Mouse (Mus musculus) adrenal gland, postnatal 25 days (tissue): Measurements from ENCODE around the gene Proca1. TPM values are rescaled to one million over a fixed set of nuclear protein-coding genes. Genes with fewer than 3 reads are reported as not detected.

Experiments
- DNase-seq: peaks from one replicate; pipeline ENCODE4 v3.0.0; 2021; ENCODE audit warnings: mixed read lengths
- total RNA-seq: library from RNA; stranded (reverse); gene quantifications from 2 replicates; pipeline ENCODE4 v1.2.3, GENCODE M21; 2021

Proca1 gene
- total RNA-seq, 1 experiment from 2014 or later = 16.8 TPM

- no peak for DNase-seq
These were observed 27.0 kb upstream of the Proca1 start for GRCm38 (mm10) chr11:78166161-78166560.

DNA sequence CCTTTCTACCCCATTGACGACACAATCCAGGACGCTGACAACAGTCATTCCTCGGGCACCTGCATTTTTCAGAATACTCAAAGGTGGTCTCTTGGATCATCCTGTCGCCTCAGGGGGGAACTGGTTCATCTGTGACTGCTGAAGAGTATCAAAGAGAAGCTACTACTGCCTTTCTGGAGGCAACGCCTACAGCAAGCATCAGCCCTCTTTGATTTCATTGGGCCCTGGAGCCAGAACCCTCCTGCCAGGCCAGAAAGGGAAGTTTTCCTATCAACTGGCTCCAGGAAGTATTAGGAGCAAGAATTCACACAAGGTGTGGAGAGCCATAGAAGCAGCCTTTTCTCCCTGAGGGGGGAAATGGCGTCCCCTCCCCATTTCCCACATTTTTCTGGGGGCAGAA is 26.6 kb upstream of the Proca1 start:
- DNase-seq = no peak

DNA sequence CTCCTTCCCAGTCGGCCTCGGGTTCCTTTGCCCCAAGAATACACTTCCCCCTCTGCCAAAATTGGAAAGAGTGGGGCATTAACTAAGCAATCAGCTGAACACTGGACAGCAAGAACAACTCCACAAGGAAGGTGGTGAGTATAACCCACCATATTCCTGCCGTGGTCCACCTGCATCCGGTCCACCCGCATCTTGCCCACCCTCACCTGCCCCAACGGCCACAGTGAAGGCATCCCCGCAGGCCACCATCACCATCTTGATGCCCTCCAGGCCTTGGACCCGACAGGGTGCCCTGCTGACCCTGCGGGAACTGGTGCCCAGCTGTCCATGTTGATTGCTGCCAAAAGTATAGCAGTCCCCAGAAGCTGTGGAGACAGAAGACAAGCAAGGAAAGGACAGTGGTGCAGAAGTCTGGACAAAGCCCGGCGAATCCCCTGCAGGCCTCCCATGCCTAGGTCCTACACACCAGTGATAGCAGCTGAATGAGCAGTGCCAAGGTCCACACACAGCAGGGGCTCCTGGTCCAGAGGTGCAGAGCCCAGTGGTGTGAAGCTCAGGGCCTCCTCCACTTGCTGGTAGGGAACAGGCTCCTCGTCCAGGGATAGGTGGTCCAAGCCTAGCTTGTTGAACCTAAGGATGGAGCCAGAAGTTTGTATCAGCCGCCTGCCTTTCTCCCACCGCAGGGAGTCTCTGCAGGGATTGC is 25.8 kb upstream of the Proca1 start:
- DNase-seq = no peak

DNA sequence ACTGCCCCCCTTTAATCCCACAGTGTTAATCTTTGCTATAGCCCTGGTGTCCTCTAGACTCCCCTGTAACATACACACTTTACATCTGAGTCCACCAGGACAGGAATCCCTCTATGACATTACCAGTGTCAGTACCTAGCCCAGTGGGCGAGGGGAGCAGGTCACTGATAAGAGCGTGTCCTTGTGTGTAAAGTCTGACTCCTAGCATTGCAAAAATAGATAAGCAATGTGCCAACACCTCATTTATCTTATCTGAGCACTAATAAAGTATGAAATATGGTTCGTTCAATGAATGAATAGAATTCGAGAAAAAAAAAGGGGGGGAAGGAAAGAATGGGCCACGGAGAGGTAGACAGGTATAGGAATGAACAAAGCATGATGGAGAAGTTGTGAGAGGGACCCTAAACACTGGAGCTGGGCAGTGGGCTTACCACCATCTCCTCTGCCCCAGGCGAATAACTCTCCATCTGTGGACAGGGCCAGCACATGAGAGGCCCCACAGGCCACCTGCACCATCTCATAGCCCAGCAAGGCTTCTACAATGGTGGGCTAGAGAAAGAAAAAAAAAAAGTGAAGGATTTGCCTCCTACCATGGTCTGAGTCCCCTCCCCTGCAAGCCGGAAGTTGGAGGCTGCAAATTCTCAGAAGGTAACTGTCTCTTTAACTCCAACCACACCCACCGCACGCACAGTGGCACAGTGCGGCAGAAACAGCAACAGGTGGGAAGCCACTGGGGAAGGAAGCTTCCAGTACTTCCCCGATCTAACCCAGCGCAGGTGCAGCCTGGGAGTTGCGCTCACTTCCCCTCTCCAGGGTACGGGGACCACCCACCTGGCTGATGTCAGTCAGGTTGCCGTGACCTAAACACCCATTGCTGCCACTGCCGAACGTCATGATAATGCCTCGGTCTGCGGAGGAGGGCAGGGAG is 24.4 kb upstream of the Proca1 start:
- DNase-seq = no peak

GRCm38 (mm10) chr11:78170306-78170705 is 22.9 kb upstream of the Proca1 start:
- no peak for DNase-seq

- DNase-seq = no peak
These were observed 21.9 kb upstream of the Proca1 start for GRCm38 (mm10) chr11:78171328-78171727.

DNA sequence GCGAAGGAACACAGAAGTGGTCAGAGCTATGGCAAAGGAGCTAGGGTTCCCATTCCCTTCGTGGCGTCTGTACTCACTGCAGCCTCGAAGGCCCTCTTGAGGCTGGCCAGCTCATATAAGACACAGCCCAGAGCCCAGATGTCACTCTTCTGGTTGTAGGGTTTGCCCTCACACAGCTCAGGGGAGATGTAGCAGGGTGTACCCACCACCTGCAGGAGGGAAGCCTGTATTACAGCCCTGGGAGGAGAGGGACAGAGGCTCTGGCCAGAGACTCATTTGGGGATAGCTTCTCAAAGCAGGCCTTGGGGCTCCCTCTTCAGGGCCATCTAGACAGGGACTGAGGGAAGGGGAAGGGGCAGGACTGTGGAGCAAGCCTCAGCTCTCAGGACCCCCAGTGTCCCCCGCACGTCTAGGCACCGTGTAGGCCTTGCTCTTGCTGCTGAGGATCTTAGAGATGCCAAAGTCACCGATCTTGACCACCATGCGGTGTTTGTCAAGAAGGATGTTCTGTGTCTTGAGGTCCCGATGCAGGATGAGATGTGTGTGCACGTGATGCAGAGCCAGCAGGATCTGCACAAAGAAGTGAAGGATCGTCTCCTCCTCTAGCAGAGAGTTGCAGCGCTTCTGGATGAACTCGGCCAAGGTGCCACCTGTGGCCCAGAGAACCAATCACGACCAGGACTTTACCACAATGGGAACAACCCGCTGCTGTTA is 21.0 kb upstream of the Proca1 start:
- DNase-seq = no peak

GRCm38 (mm10) chr11:78172748-78173383 is 20.3 kb upstream of the Proca1 start:
- no peak for DNase-seq

GRCm38 (mm10) chr11:78174506-78174905 is 18.7 kb upstream of the Proca1 start:
- no peak for DNase-seq

DNA sequence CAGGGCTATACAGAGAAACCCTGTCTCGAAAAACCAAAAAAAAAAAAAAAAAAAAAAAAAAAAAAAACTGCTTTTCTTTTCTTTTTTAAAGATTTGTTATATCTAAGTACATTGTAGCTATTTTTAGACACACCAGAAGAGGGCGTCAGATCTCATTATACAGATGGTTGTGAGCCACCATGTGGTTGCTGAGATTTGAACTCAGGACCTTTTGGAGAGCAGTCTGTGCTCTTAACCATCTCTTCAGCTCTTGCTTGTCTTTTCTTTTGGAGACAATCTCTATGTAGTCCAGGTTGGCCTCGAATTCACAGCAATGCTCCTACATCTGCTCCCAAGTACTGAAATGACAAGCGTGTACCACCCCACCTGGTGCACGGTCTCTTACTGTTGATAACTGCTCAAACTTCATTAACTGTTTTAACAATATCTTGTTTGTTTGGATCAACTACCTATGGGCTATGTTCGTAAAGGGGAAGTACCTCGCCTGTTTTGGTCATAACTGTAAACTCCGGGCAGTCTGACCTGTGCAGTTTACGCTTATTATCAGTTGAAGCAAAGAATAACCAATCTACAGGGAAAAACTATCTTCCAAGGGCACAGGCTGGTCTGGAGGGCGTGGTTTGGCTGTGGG is 17.3 kb upstream of the Proca1 start:
- DNase-seq = no peak

GRCm38 (mm10) chr11:78176402-78176862 is 16.8 kb upstream of the Proca1 start, which contains the start of the genes Nek8 and Tlcd1:
Gene Nek8, minus strand, starts transcription at chr11:78176675.
Gene Tlcd1, plus strand, starts transcription at chr11:78176711.
- peak; percentile 91 for DNase-seq

DNA sequence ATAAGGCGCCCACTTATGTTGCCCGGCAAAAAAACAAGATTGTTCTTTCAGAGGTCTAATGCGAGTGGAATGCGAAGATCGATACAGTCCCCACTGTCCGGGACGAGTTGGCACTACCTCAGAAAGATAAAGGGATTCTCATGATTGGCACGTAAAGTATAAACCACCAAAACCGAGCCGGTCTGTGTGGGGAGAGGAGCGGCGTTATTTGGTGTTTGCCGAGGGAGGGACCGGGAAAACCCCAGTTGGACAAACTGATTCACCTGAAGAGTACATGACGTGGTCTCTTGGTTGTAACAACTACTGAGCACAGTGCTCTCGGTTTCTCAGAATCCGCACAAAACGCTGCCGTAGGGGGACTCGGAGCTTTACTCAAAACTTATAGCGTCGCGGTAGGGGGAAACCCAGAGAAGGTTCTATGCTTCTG is 16.3 kb upstream of the Proca1 start:
- no peak for DNase-seq

GRCm38 (mm10) chr11:78177437-78177836 is 15.8 kb upstream of the Proca1 start:
- DNase-seq = no peak

- DNase-seq = peak; percentile 93
These were observed 15.0 kb upstream of the Proca1 start for GRCm38 (mm10) chr11:78177903-78178858.

DNA sequence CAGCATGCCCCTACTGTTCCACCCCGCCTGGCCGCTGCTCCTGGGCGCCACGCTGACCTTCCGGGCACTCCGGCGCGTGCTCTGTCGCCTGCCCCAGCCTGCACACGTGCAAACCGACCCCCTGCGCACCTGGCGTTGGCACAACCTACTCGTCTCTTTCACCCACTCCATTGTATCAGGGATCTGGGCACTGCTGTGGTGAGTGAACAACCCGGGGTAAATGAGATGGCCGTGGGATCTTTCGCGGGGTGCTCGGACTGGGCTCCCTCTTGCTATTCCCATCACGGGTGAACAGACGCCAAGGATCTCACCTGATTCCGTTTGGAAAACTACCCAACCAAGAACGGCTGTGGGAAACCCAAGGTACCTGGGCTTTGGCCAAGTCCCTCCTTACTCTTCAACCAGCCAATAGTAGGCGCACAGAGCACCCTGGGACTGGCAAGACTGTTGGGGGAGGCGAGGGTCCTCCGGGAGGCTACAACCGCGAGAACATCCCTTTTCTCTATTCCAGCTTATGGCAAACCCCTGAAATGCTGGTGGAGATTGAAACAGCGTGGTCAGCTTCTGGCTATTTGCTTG is 14.2 kb upstream of the Proca1 start:
- DNase-seq = peak; percentile 65

DNA sequence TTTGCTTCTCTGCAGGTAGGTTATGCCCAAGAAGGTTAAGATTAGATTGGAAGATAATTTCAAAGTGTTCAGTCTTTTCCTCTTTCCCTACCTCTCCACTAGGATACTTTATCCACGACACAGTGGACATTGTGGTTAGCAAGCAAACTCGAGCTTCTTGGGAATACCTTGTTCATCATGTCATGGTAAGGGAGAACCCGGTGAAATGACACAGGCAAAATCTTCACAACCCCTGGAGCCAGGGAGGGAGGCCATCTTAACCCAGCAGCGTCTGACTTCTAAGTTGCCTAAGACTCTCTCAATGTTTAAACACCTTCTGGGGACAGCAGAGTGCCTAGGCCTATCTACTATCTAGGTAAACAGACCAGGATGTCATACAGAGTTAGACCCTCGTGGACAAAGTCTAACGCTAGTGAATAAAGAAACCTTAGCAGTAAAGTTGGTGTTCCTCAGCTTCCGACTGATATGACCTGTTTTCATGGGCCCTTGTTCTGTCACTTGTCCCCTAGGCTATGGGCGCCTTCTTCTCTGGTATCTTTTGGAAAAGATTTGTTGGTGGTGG is 13.7 kb upstream of the Proca1 start:
- no peak for DNase-seq

GRCm38 (mm10) chr11:78180081-78180761 is 13.0 kb upstream of the Proca1 start:
- DNase-seq = no peak

DNA sequence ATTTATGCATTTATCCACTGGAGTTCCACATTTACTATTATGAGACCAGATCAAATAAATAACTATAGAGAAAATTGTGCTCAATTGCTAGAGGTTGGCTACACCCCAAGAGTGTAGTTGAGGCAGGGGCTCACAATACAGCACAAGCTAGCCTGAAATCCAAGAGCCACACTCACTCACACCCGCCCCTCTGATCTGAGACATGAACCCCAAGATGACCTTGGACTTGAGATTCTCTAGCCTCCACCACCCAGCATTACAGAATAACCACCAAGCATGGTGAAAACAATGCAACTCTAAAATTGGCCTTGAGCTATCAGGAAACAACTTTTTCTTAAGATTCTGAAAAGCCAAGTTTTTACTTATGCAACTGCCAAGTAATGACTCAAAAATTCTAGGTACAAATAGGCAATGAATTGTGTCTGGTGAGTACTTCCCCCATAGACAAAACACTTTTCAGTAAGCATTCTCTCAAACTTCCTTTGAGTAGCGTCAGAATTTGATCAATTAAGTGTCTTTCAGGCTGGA is 11.3 kb upstream of the Proca1 start:
- DNase-seq = no peak

DNA sequence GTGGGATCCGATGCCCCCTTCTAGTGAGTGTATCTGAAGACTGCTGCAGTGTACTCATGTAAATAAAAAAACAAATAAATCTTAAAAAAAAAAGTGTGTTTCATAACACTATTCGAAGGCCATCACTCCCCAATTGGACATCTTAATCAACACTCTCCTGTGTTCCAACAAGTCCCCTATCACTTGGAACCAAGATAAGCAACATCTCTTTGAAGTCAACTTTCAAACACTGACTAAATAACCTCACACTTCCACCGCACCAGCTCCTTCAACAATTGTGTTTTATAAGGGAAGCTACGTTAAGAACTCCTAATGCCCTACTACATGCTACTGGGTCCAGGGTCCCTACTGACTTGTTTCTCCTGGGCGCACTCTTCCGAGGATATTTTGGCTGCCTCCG is 10.7 kb upstream of the Proca1 start:
- no peak for DNase-seq
